Mouse (Mus musculus): Measurements from ENCODE around the gene Gm9837. TPM values are rescaled to one million over a fixed set of nuclear protein-coding genes. Genes with fewer than 3 reads are reported as not detected.

Gene Gm9837
- polyA plus RNA-seq, 1 experiment from 2014 or later: not detected

DNA sequence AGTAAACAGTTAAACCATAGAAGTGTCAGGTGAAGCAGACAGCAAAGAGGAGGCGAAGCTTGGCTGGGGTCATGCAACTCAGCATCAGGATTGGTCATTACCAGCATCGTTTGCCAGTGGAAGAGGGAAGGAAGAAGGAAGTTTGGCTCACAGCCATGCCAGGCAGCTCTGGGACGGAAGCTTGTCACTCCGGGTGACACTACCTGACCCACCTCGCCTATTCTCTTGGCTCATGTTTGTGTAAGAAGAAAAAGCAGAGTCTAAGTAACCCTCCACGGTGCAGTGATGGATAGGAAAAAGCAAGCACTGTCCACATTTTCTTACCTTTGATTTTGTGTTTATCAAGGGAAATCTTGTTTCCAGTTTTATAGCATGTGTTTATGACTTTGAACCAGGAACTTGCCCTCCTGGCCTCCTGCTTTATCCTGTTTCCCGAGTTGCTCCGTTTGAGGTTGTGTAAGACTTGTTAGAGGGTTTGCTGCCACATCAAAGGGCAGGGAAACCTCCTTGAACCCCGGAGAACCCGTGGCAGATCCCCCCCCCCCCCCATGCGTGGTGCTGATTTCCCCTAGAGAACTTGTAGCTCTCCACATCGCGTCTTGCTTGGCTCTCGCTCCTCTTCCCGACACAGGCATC is 20.1 kb downstream of the Gm9837 start:
- no peak overlapping the region for H3K9ac ChIP-seq
- peaks cover 51% of the 10 kb centered on the region for H3K27me3 ChIP-seq (replicated peaks)
- 26% methylated on average over 15 of the region's 15 CpGs for WGBS (ENCODE audit: insufficient replicate concordance)
- peaks cover 8% of the 10 kb centered on the region; the same call in 1 of the 2 replicates for H3K4me1 ChIP-seq
- no peaks in the 10 kb centered on the region for H3K9me3 ChIP-seq (replicated peaks)
- no peak overlapping the region for H3K27ac ChIP-seq
- no peak for ATAC-seq
- H3K4me2 ChIP-seq: no peak overlapping the region
- no peaks in the 10 kb centered on the region for H3K36me3 ChIP-seq
- H3K4me3 ChIP-seq: no peak overlapping the region

DNA sequence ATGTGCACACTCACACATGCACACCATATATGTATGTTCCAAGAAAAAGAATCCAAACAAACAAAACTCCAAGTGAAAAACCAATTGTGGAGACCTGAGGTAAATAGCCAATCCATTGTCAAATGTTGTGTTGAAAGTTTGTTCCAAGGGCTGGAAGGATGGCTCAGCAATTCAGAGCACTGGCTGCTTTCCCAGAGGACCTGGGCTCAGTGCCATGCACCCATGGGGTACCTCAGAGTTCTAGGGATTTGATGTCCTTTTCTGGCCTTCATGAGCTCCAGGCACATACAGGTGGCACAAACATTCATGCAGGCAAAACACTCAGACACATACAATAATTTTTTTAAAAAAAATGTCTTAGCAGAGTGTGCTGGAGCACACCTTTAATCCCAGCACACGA is 21.8 kb downstream of the Gm9837 start:
- Histone ChIP-seq H3K4me1 (peaks cover 12% of the 10 kb centered on the region; the same call in 1 of the 2 replicates), H3K4me2 (no peak overlapping the region), H3K27ac (no peak overlapping the region), H3K4me3 (no peak overlapping the region), H3K27me3 (replicated peaks) (peaks cover 42% of the 10 kb centered on the region), H3K9me3 (replicated peaks) (no peaks in the 10 kb centered on the region), H3K36me3 (no peaks in the 10 kb centered on the region), H3K9ac (no peak overlapping the region)
- 79% methylated on average over 1 of the region's 1 CpGs for WGBS (ENCODE audit: insufficient replicate concordance)
- ATAC-seq: no peak

DNA sequence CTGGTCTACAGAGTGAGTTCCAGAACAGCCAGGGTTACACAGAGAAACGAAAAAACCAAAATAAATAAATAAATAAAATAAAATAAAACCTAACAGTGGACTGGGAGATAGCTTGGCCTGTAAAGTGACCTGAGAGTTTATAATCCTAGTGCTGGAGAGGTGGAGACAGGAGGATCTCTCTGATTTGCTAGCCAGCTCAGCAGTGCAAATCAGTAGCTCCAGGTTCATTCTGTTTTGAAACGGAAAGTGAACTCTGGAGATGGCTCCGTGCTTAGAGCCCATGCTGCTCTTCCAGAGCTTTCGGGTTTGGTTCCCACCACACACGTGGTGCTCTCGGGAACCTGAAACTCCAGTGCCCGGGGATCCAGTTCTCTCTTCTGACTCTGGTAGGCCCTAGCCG is 22.3 kb downstream of the Gm9837 start:
- no peaks in the 10 kb centered on the region for H3K9me3 ChIP-seq (replicated peaks)
- ATAC-seq: no peak
- H3K27ac ChIP-seq: no peak overlapping the region
- H3K27me3 ChIP-seq (replicated peaks): peaks cover 42% of the 10 kb centered on the region
- no peak overlapping the region for H3K9ac ChIP-seq
- H3K4me2 ChIP-seq: no peak overlapping the region
- H3K36me3 ChIP-seq: no peaks in the 10 kb centered on the region
- 78% methylated on average over 8 of the region's 8 CpGs for WGBS (ENCODE audit: insufficient replicate concordance)
- H3K4me3 ChIP-seq: no peak overlapping the region
- H3K4me1 ChIP-seq: peaks cover 14% of the 10 kb centered on the region

DNA sequence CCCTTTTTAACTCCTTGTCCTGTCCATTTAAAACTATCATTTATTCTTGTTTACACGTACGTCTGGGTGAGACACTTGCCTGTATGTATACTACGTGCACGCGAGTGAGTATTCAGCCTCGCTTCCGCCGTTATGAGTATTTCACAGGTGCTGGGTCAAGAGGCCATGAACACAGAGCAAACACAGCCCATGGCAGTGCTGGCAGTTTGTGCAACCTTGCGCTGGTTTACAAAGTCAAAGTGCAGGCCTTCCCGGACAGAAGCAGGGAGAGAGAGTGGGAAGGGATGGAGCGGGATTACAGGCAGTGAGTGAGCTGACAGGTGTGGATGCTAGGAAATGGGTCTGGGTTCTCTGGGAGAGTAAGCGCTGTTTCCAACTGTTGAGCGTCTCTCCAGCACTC is 24.1 kb downstream of the Gm9837 start:
- peak; percentile 66 for ATAC-seq

DNA sequence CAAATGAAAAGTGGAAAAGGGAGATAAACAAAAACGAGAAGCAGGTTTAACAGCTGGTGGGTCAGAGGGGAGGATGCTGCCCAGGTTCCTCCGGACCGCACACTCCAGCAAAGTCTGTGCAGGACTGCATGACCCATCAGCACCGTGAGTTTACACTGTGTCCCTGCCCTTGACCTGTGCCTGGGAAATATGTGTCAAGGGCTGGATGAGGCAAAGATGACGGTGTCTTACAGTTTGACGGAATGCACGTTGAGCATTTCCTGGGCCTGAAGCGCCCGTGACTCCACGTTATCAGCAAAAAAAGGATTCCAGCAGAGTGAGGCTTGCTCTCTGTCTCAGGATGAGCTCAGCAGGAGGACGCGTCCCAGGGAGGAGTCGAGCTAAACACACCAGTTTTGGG is 24.7 kb downstream of the Gm9837 start:
- Histone ChIP-seq H3K27ac (peak overlapping the region; percentile 40; the same call in 1 of the 2 replicates), H3K36me3 (no peaks in the 10 kb centered on the region), H3K27me3 (replicated peaks) (peaks cover 18% of the 10 kb centered on the region), H3K9ac (no peak overlapping the region), H3K4me3 (no peak overlapping the region), H3K4me1 (peaks cover 31% of the 10 kb centered on the region), H3K4me2 (no peak overlapping the region), H3K9me3 (replicated peaks) (no peaks in the 10 kb centered on the region)
- 56% methylated on average over 13 of the region's 13 CpGs for WGBS (ENCODE audit: insufficient replicate concordance)
- no peak for ATAC-seq

More for the DNA sequence above, 24.1 kb downstream of the Gm9837 start:
- H3K9me3 ChIP-seq (replicated peaks): no peaks in the 10 kb centered on the region
- no peaks in the 10 kb centered on the region for H3K36me3 ChIP-seq
- no peak overlapping the region for H3K4me2 ChIP-seq
- H3K4me1 ChIP-seq: peaks cover 32% of the 10 kb centered on the region
- 84% methylated on average over 13 of the region's 13 CpGs for WGBS (ENCODE audit: insufficient replicate concordance)
- 0 out of 2 replicates have a peak overlapping the region, but pooled peaks have one; percentile 40 for H3K27ac ChIP-seq
- no peak overlapping the region for H3K9ac ChIP-seq
- no peak overlapping the region for H3K4me3 ChIP-seq
- peaks cover 24% of the 10 kb centered on the region for H3K27me3 ChIP-seq (replicated peaks)

DNA sequence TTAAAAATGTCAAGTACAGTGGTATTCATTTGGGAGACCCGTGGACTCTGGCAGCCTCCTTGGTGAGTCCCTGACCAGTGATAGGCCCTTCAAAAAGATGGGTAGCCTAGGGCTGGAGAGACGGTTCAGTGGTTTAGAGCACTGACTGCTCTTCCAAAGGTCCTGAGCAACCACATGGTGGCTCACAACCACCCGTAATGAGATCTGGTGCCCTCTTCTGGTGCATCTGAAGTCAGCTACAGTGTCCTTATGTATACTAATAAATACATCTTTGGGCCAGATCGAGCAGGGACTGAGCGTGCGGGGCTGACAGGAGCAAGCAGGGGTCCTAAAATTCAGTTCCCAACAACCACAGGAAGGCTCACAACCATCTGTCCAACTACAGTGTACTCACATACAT is 26.4 kb downstream of the Gm9837 start:
- peak; percentile 43; the same call in 1 of the 2 replicates for ATAC-seq
- Histone ChIP-seq H3K9me3 (replicated peaks) (no peaks in the 10 kb centered on the region), H3K9ac (no peak overlapping the region), H3K27me3 (replicated peaks) (peaks cover 4% of the 10 kb centered on the region; the same call in 1 of the 2 replicates), H3K27ac (no peak overlapping the region), H3K4me3 (no peak overlapping the region), H3K4me1 (peaks cover 25% of the 10 kb centered on the region), H3K36me3 (no peaks in the 10 kb centered on the region), H3K4me2 (no peak overlapping the region)
- WGBS (ENCODE audit: insufficient replicate concordance): 19% methylated on average over 6 of the region's 6 CpGs

DNA sequence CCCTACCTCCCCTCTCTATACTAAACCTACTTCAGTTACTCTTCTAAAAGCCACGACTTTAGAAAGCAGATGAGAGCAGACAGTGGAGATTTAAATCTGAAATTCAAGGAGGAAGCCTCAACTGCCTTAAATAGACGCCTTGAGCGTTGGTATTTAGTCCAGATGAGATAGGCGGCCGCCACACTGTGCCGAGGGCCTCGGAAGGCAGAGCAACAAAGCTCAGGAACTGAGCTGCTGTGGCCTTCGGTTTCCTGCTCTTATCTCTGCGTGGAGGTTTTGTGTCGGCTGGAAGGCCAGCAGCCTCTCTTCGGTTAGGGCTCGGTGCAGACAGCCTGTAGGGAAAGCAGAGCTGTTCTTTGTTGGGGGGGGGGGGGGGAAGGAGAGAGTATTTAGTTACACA is 28.4 kb downstream of the Gm9837 start:
- Histone ChIP-seq H3K27ac (peak overlapping the region; percentile 53; the same call in 1 of the 2 replicates), H3K36me3 (no peaks in the 10 kb centered on the region), H3K9me3 (replicated peaks) (no peaks in the 10 kb centered on the region), H3K4me2 (peak overlapping the region; percentile 51), H3K27me3 (replicated peaks) (peaks cover 5% of the 10 kb centered on the region; the same call in 1 of the 2 replicates), H3K9ac (no peak overlapping the region), H3K4me3 (0 out of 2 replicates have a peak overlapping the region, but pooled peaks have one; percentile 1), H3K4me1 (peaks cover 25% of the 10 kb centered on the region)
- under 1% methylated on average over 12 of the region's 12 CpGs for WGBS (ENCODE audit: insufficient replicate concordance)
- ATAC-seq: peak; percentile 31

DNA sequence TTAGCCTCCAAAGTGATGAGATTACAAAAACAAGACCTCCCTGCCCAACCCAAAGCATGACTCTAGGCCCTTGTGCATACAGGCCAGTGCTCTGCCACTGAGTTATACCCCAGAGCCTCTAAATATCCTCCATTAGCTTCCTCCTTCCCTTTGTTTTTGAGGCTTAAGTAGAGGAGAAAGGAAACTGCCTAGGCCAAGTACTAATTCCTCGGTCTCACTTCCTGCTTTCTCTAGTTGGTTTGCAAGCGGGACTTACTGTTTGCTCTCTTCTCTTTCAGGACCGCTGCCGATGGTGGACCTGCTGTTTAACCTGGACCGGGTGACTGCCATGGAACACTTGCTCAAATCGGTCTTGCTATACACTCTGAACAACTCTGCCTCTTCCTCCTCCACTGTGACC is 33.9 kb downstream of the Gm9837 start:
- no peak overlapping the region for H3K27ac ChIP-seq
- no peak for ATAC-seq
- WGBS (ENCODE audit: insufficient replicate concordance): 64% methylated on average over 6 of the region's 6 CpGs
- peaks cover 5% of the 10 kb centered on the region; the same call in 1 of the 2 replicates for H3K27me3 ChIP-seq (replicated peaks)
- H3K9ac ChIP-seq: no peak overlapping the region
- no peak overlapping the region for H3K4me3 ChIP-seq
- H3K9me3 ChIP-seq (replicated peaks): no peaks in the 10 kb centered on the region
- H3K4me1 ChIP-seq: peaks cover 35% of the 10 kb centered on the region
- H3K36me3 ChIP-seq: no peaks in the 10 kb centered on the region
- H3K4me2 ChIP-seq: no peak overlapping the region

DNA sequence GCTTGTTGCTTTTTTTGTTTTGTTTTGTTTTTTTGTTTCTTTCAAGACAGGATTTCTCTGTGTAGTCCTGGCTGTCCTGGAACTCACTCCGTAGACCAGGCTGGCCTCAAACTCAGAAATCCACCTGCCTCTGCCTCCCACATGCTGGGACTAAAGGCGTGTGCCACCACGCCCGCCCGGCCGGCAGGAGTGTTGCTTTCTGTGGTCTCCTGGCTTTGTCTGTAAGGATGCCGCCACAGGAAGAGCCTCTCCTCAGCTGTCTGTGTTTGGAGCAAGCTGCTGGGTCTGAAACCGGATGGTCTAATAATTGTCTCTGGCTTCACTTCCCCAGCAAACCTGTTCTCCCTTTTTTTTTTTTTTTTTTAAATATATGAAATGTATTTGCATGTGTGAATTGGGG is 34.8 kb downstream of the Gm9837 start:
- Histone ChIP-seq H3K4me3 (no peak overlapping the region), H3K27ac (no peak overlapping the region), H3K9me3 (replicated peaks) (no peaks in the 10 kb centered on the region), H3K4me2 (no peak overlapping the region), H3K9ac (no peak overlapping the region), H3K4me1 (peaks cover 35% of the 10 kb centered on the region), H3K27me3 (replicated peaks) (peaks cover 5% of the 10 kb centered on the region; the same call in 1 of the 2 replicates), H3K36me3 (no peaks in the 10 kb centered on the region)
- ATAC-seq: no peak
- 54% methylated on average over 8 of the region's 8 CpGs for WGBS (ENCODE audit: insufficient replicate concordance)

DNA sequence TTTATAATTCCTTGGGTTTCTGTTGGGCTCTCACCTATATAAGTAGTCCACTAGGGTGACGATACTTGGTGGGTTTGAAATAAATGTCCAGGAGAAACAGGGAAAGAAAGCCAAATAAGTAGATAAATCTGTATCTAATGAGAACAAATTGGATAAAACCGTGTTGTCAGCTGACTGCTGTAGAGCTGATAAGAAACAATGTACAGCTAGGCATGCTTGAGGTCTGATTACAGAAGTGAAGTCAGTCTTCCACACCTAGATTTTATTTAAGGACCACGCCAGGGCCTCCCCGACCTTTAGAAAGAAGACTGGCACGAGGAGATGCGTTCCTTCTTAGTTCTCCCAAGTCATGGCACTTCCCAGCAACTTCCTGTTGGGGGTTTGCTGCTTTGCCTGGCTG is 37.2 kb downstream of the Gm9837 start:
- peaks cover 53% of the 10 kb centered on the region for H3K4me1 ChIP-seq
- peak overlapping the region; percentile 38 for H3K4me2 ChIP-seq
- H3K9me3 ChIP-seq (replicated peaks): no peaks in the 10 kb centered on the region
- H3K27me3 ChIP-seq (replicated peaks): peaks cover 5% of the 10 kb centered on the region; the same call in 1 of the 2 replicates
- H3K4me3 ChIP-seq: 0 out of 2 replicates have a peak overlapping the region, but pooled peaks have one; percentile 4
- 0 out of 2 replicates have a peak overlapping the region, but pooled peaks have one; percentile 24 for H3K27ac ChIP-seq
- ATAC-seq: no peak
- 18% methylated on average over 6 of the region's 6 CpGs for WGBS (ENCODE audit: insufficient replicate concordance)
- H3K9ac ChIP-seq: peak overlapping the region; percentile 29; the same call in 1 of the 2 replicates
- H3K36me3 ChIP-seq: peaks cover 12% of the 10 kb centered on the region

DNA sequence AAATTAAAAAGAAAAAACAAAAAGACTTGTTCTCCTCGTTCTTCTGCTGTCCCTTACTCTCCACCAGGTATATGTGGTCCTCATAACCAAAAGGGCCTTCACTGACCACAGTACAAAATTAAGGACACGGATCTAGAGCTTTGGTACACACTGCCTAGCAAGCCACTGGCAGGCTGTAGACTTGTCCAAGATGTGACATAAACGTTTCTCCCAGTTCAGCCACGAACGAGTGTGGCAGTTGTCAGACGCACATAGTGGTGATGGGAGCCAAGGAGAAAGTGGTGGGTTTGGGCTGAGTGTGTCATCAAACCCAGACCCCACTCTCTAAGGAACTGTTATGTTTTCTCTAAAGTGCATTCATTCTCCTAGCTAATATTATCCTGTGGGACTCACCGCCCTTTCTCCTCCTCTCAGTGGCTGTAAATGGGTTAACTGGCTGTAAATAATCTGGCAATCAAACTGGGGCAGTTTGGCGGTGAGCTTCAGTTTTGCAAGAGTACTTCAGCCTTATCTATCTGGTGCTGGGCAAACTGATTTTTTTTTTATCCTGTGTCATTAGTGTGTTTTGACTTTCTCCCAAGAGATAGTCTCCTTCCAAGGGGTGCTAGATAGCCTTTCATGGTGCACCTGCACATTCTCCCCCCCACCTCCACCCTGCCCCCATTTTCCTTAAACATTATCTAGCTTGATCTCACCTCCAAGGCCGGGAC is 38.8 kb downstream of the Gm9837 start:
- H3K9ac ChIP-seq: peak overlapping the region; percentile 55
- ATAC-seq: peak; percentile 22
- H3K27ac ChIP-seq: peak overlapping the region; percentile 90
- WGBS (ENCODE audit: insufficient replicate concordance): 6% methylated on average over 9 of the region's 9 CpGs
- peak overlapping the region; percentile 99 for H3K4me3 ChIP-seq
- peaks cover 20% of the 10 kb centered on the region for H3K36me3 ChIP-seq
- H3K4me2 ChIP-seq: peak overlapping the region; percentile 90
- H3K9me3 ChIP-seq (replicated peaks): no peaks in the 10 kb centered on the region
- H3K27me3 ChIP-seq (replicated peaks): no peaks in the 10 kb centered on the region
- peaks cover 52% of the 10 kb centered on the region for H3K4me1 ChIP-seq

All from liver, embryonic 12.5 days (tissue).